20 mouse cellular contexts compared by ENCODE assay signal in the genomic region with DNA sequence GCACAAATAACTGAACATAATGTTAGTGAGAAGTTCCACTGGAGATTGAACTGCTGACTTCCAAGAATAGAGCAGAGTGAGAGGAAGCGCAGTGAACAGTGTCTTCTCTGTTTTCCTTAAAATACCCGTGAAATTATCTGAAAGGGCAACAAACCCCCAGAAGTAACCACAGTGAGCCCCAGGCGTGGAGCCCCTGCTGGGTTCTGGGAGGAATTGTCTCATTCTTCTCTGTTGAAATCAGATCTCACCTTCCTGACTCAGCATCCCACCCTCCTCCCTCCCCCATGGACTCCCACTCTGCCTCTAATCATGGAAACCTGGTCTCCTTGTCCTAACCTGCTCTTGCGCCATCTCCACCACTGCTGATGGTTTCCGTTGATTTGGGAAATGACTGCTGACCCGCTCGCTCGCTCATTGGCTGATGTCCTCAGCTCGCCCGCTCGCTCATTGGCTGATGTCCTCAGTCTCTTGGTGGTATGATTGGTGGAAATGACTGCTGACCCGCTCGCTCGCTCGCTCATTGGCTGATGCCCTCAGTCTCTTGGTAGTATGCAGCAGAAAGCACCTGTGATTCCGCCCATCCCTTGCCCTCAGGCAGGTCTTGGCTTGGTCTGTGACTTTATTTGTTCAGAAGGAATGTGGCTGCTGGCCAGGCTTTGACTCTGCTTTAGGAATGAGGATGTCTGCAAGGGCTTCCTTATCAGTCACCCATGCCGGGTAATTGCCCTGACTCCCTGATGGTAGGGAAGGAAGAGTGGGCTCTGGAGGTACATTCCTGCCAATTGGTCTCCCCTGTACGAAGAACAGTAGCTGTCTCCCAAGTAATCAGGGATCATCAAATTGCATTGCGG.
DNase-seq lines count a peak whose midpoint lies in the region; ATAC-seq lines count a peak whose summit lies in the region.
"Had no signal": no experiment of that assay in that cellular context is flagged by ENCODE, and none has a peak within 500 bp of the region (broad histone marks: within the 10 kb centered on the region; RNA-seq: fewer than 3 reads in every experiment).

No protein-coding gene starts in this region.

- no peak overlapping the region for H3K9ac ChIP-seq in hindbrain, embryonic 13.5 days
- H3K9ac ChIP-seq: forebrain, embryonic 15.5 days; liver, embryonic 15.5 days; neural tube, embryonic 13.5 days had no signal

- H3K36me3 ChIP-seq in hindbrain, embryonic 13.5 days, result no peaks in the 10 kb centered on the region
- H3K36me3 ChIP-seq: forebrain, embryonic 15.5 days; liver, embryonic 15.5 days; neural tube, embryonic 13.5 days had no signal

- WGBS in hindbrain, embryonic 13.5 days, result 89% methylated on average over 19 of the region's 19 CpGs

- no peak for ATAC-seq in hindbrain, embryonic 13.5 days (ENCODE audit: low FRiP score)
- no peak for ATAC-seq in monocyte, adult 5-6 weeks (replicated peaks; ENCODE audit: insufficient number of reproducible peaks, low FRiP score, low TSS enrichment, poor library complexity, severe bottlenecking)
- ATAC-seq: activated CD4-positive, CD25-positive, alpha-beta regulatory T cell, adult 4 months; forebrain, embryonic 15.5 days; hindbrain, postnatal 0 days had no signal

- peak; percentile 76 for DNase-seq in heart, adult 11 months
- no peak for DNase-seq in heart, adult 9 months (ENCODE audit: low spot score in 2 of 2)
- DNase-seq in 3134 (ENCODE audit: extremely low read depth, insufficient read length, low spot score) (peak; percentile 53), WW6 (ENCODE audit: low read depth, low spot score) (peak; percentile 72)
- peak; percentile 77 for DNase-seq in testis, postnatal 14 days (ENCODE audit: low spot score)
- no peak for DNase-seq in layer of hippocampus, adult 11-12 months (ENCODE audit: low spot score)
- DNase-seq: adrenal gland, postnatal 25 days; gastrocnemius, adult 2 months; heart, postnatal 10 days; kidney, adult 2 months; kidney, postnatal 4 days; thymus, postnatal 14 days had no signal

- no peak overlapping the region for H3K27ac ChIP-seq in hindbrain, embryonic 13.5 days
- H3K27ac ChIP-seq: forebrain, embryonic 15.5 days; gastrocnemius, adult 2 months; hindbrain, postnatal 0 days; liver, embryonic 15.5 days; neural tube, embryonic 13.5 days had no signal

- H3K4me3 ChIP-seq in hindbrain, embryonic 13.5 days, result no peak overlapping the region
- H3K4me3 ChIP-seq: forebrain, embryonic 15.5 days; gastrocnemius, adult 2 months; liver, embryonic 15.5 days; megakaryocyte, embryonic 14.5 days; neural tube, embryonic 13.5 days had no signal

- H3K9me3 ChIP-seq in hindbrain, embryonic 13.5 days, result no peaks in the 10 kb centered on the region
- H3K9me3 ChIP-seq: forebrain, embryonic 15.5 days; liver, embryonic 15.5 days; megakaryocyte, embryonic 14.5 days; neural tube, embryonic 13.5 days had no signal

- H3K4me2 ChIP-seq in hindbrain, embryonic 13.5 days, result no peak overlapping the region
- H3K4me2 ChIP-seq: forebrain, embryonic 15.5 days; liver, embryonic 15.5 days; neural tube, embryonic 13.5 days had no signal

- H3K4me1 ChIP-seq in hindbrain, embryonic 13.5 days (replicated peaks), result peaks cover 38% of the 10 kb centered on the region
- H3K4me1 ChIP-seq: liver, embryonic 15.5 days; megakaryocyte, embryonic 14.5 days had no signal

- H3K27me3 ChIP-seq in hindbrain, embryonic 13.5 days, result no peaks in the 10 kb centered on the region
- H3K27me3 ChIP-seq: forebrain, embryonic 15.5 days; liver, embryonic 15.5 days; megakaryocyte, embryonic 14.5 days; neural tube, embryonic 13.5 days had no signal

Comparison
In these comparisons a context has a peak if more than half of its experiments do, and no peak if none do; other contexts are left out.
1. DNase-seq: peak in heart, adult 11 months (single experiment), 3134 (single experiment), WW6 (single experiment) and testis, postnatal 14 days (single experiment); none in heart, adult 9 months (0 of 2) and layer of hippocampus, adult 11-12 months (single experiment).